Mouse (Mus musculus) adrenal gland (tissue): ENCODE results near the gene Olfr522.
"Not testable (repeated sequence)": the region's sequence is repeated elsewhere in the genome, so short reads cannot be mapped to it uniquely, and the experiment has no call there.

Experiments
- intact Hi-C: fragments of 180-260 bp; cut with DNase I; formaldehyde crosslinking; loops from one replicate; pipeline ENCODE4 v1.15.1; 2025

Gene Olfr522

GRCm38 (mm10) chr7:140167950-140168349 is 3.4 kb upstream of the Olfr522 start:
- intact Hi-C loops, result no loop called here

GRCm38 (mm10) chr7:140160363-140160762 is 4.2 kb downstream of the Olfr522 start:
- intact Hi-C loops, result no loop called here

DNA sequence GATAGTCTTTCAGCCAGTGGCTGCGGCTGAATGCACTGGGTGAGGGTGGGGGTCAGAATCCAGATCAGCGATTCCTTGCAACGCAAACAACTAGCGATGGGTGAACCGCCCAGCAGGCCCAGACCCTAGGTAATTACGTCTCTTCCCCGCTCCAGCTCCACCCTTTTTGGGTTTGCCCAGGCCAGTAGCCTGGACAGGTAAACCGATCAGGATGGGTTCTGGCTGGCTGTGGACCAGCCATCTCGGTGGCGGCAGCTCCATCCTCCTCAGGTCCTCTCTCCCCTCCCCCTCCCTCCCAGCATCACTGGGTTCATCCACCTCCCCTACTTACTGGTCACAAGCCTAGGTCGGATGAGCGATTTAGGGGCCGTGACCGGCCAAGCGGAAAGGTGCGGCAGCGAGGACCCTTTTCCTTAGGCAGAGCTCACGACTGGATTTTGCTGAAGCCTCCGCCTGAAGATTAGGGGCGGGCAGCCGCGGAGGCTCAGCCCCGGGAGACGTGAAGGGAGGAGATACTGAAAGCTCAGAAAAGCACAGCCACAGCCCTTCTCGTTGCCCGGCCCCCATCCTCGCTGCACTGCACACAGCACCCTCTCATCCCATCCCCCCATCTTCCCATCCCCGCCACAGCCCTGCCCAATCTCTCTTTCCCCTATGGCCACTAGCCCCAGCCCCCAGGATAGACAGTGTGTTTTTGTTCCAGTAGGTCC is 10.2 kb downstream of the Olfr522 start, which contains the start of gene Sprn:
TSS of gene Sprn (minus strand) at position 660 of the 710 bp plus-strand sequence.
- intact Hi-C loops, result no loop called here

DNA sequence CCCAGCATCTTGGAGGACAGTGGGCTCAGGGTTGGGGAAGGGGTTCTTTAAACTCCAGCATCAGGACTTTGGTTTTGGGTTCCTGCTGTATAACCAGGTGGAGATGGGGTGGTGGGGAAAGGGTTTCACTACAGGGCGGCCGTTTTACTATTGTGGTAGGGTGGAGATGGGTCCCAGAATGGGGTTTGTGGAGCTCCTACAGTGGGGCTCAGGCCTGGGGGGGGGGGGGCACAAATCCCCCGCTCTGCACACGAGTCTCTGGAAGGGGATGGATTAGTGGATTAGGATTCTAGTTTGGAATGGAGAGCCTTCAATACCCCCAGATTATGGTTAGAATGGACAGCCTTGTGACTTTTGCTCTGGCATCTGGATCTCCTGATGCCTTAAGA is 10.7 kb downstream of the Olfr522 start:
- intact Hi-C loops, result no loop called here

GRCm38 (mm10) chr7:140153383-140153782 is 11.2 kb downstream of the Olfr522 start:
- intact Hi-C loops, result no loop called here

DNA sequence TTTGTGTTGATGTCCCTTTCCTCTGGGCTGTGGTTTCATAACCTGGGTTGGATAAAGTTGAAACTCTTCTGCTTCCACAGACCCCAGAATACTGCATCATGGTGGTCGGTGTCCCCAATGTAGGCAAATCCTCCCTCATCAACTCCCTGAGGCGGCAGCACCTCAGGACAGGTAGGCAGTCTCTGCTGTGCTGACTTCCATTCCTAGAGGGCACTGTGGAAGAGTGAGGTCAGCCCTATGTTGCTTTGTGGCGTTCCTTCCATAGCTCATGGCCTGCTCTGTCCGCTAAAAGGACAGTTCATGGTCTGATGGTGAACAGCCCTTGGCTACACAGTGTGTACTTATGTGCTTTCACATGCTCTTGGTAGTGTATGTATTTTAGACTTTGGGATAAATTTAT is 20.0 kb downstream of the Olfr522 start:
- intact Hi-C loops, result loop anchor here (10.0 kb wide), 1 partner anchor 170 kb away; the partner anchor contains the start of gene 6430531B16Rik

DNA sequence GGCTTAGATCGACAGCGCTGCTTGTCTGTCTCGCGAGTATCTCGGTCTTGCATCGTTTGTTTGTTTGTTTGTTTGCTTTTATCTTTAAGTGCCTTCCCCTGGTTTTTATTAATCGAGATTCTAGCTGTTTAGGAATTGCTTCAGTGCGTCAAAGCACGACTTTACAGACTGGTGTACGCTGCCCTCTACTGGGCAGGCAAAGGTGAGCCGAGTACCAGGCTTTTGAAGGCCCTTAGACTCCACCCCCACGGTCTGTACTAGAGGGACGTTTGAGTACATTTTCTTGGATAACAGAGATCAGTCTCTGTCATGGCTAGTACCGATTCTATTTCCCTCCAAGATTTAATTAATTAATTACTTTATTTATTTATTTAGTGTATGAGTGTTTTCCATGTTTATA is 23.2 kb downstream of the Olfr522 start:
- intact Hi-C loops, result loop anchor here (1.0 to 10.0 kb wide), 2 partner anchors 63 to 167 kb away; partner anchors contain the start of gene 6430531B16Rik

DNA sequence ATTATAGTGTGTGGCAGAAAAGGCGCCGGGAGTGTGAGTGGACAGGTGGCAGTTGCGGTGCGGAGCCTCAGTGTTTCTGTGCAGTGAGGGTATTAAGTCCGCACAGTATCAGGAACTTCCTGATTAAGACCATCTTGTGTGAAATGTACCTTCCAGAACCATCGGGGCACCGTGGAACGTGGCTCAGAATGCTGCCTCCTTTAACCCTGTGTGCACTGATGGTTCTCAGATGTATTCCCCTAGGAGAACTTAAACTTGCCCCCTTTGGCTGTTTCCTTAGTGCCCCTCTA is 26.6 kb downstream of the Olfr522 start:
- intact Hi-C loops, result loop anchor here (5.0 kb wide), 1 partner anchor 36 kb away; the partner anchor contains the start of gene Fuom

- intact Hi-C loops, result loop anchor here (5.0 kb wide), 1 partner anchor 35 kb away; the partner anchor contains the start of gene Fuom
Observed at GRCm38 (mm10) chr7:140137135-140138020, 27.2 kb downstream of the Olfr522 start, which contains the start of gene Mtg1. Mtg1 (plus strand) TSS chr7:140137564.

GRCm38 (mm10) chr7:140135106-140135770 is 29.3 kb downstream of the Olfr522 start:
- intact Hi-C loops, result loop anchor here (5.0 kb wide), 1 partner anchor 33 kb away; the partner anchor contains the start of gene Fuom

- intact Hi-C loops, result not testable (repeated sequence)
Observed at GRCm38 (mm10) chr7:140134033-140134432, 30.5 kb downstream of the Olfr522 start.

- intact Hi-C loops, result not testable (repeated sequence)
Observed at GRCm38 (mm10) chr7:140132184-140132583, 32.4 kb downstream of the Olfr522 start.

DNA sequence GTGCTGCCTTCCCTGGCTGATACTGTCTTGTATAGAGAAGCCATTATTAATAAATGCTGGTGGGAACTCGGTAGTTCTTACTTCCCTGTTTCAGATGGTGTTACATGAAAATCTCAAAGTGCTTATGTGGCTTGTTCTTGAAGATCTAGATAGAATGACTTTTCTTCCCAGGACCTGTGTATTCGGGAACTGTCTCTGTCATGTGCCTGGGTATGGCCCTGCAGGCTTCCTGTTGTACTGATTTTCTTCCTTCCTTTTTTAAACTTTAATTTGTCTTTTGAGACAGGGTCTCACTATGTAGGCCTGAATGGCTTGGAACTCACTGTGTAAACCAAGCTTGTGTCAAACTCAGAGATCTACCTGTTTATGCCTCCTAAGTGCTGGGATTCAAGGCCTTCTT is 36.7 kb downstream of the Olfr522 start:
- intact Hi-C loops, result no loop called here

DNA sequence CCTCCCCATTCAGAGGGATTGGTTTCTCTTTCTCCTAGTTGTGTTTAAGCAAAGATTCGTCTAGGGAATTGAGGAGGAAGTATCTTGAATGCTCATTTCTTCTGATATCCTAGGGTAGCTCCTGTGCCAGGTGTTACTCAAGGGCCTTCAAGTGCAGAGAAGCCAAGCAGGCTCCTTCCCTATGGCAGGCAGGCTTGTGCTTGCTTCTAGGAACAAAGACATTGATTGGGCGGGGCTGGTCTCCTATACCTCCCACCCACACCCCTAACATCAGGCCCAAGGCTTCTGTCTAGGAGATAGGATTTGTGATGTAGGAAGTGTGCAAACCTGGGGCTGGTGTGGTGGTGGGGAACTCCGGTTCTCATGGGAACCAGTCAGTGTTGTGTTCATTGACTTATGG is 37.6 kb downstream of the Olfr522 start:
- intact Hi-C loops, result no loop called here

DNA sequence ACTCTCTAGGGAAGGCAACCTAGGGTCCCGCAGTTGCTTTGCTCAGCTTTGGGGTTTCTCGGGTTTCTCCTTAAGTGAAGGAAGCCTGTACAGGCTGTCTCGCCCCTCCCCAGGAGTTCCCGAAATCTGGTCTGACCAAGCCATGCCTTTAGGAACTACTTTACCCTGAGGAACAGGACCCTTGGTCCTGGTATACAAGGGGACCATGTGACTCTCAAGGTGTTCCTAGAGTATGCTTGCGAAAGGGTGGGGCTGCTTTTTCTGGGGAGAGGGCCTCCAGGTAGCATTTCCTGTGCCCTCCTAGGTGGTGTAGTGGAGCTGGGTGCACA is 38.6 kb downstream of the Olfr522 start:
- intact Hi-C loops, result no loop called here

DNA sequence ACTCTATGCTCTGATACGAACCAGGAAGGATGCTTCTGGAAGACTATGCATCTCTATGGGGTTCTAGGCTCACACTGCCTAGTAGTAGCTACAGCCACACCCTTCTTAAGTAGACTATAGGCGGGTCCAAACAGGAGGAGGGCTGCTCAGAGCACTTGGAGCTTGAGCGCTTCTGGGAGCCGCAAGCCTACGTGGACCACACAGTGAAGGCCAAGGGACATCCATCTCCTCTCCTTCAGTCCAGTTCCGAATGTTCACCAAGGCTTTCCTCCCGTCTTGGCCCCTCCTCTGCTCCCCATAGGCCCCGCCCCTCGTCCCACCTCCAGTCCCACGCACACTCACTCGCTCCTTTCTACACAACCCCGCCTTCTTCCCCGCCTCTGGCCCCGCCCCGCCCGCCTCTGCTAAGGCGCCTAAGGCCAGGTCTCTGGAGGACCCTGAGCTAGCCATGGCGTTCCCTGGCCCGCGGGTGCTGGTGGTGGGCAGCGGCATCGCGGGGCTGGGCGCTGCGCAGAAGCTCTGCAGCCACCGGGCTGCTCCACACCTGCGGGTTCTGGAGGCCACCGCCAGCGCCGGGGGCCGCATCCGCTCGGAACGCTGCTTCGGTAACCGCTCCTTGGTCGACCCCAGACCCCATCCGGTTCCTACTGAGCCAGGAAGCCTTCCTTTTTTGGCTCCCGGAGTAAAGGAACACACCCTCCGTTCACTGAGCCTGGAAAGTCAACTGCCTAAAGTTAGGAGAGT is 39.1 kb downstream of the Olfr522 start:
- intact Hi-C loops, result no loop called here

DNA sequence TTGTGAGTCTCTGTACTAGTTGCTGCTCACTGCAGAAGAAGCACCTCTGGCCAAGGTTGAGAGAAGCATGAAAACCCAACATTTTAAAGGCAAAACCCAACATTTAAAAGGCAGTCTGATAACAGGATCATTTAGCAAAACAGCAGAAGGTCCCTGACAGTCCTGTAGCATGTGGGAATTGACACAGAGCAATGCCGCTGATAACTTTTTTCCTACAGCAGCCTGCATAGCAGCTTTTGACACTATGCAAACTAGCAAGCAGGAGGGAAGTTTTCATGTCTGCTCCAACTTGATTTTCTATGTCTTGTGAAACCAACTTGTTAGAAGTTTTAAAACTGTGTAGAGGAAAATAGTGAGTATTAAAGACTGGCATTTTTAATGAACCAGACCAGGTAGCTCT is 40.2 kb downstream of the Olfr522 start:
- intact Hi-C loops, result no loop called here

- intact Hi-C loops, result no loop called here
Observed at GRCm38 (mm10) chr7:140122765-140123164, 41.8 kb downstream of the Olfr522 start.

DNA sequence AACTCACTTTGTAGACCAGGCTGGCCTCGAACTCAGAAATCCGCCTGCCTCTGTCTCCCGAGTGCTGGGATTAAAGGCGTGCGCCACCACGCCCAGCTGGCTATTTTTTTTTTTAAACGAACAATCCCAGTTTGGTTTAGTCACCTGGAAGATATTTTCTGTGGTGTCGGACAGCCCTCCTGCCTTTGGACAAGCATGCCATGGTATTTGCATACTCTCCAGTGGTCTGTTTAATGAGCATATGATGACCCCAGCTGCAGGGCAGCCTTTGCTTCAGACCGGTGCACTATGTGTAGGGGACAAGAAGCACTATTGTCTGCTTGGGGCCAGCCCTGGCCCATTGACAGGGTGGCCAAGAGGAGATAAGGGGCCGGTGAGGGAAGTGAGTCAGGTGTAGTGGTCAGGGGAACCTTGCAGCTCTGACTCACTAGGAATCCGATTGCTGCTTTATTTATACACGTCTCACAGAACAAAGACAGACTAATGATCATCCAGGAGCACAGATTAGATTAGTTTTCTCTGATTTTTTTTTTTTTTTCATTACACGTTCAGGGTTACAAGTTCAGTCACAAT is 43.1 kb downstream of the Olfr522 start:
- intact Hi-C loops, result no loop called here

- intact Hi-C loops, result no loop called here
Observed at GRCm38 (mm10) chr7:140120484-140120883, 44.1 kb downstream of the Olfr522 start.
